Mouse (Mus musculus) midbrain, embryonic 11.5 days (tissue): ENCODE data around the gene Hsd3b7. TPM values are rescaled to one million over a fixed set of nuclear protein-coding genes. Genes with fewer than 3 reads are reported as not detected.

Experiments used
- ATAC-seq: fragments of 200-750 bp; cut with Nextera tagmentation; 2 replicates; pipeline ENCODE4 v1.8.0; 2017; ENCODE audit warnings: moderate TSS enrichment, moderate library complexity; ENCODE audit not compliant: low FRiP score
- DNase-seq: peaks from one replicate; pipeline ENCODE4 v3.0.0; 2015; ENCODE audit warnings: low spot score; ENCODE audit errors: missing footprints
- H3K27ac ChIP-seq: fragments of 300-500 bp; sonication (generic); 2 replicates; pipeline ENCODE4 v1.5.1; 2014; ENCODE audit warnings: low read depth, low read length
- H3K27me3 ChIP-seq: fragments of 300-500 bp; sonication (generic); 2 replicates; pipeline ENCODE4 v1.6.1; 2014; ENCODE audit warnings: mild to moderate bottlenecking, low read length, moderate library complexity, mixed read lengths; ENCODE audit not compliant: control insufficient read depth, insufficient read depth
- H3K36me3 ChIP-seq: fragments of 300-500 bp; sonication (generic); 2 replicates; pipeline ENCODE4 v1.6.1; 2014; ENCODE audit warnings: mild to moderate bottlenecking, low read length, moderate library complexity, mixed read lengths; ENCODE audit not compliant: control insufficient read depth, insufficient read depth
- H3K4me1 ChIP-seq: fragments of 300-500 bp; sonication (generic); 2 replicates; pipeline ENCODE4 v1.6.1; 2014; ENCODE audit warnings: low read length; ENCODE audit not compliant: control insufficient read depth, insufficient read depth
- H3K4me2 ChIP-seq: fragments of 300-500 bp; sonication (generic); 2 replicates; pipeline ENCODE4 v1.6.1; 2014; ENCODE audit warnings: mild to moderate bottlenecking, moderate library complexity
- H3K4me3 ChIP-seq: fragments of 300-500 bp; sonication (generic); 2 replicates; pipeline ENCODE4 v1.5.1; 2014; ENCODE audit warnings: low read depth, low read length
- H3K9ac ChIP-seq: fragments of 300-500 bp; sonication (generic); 2 replicates; pipeline ENCODE4 v1.6.1; 2014; ENCODE audit warnings: low read length
- H3K9me3 ChIP-seq: fragments of 300-500 bp; sonication (generic); 2 replicates; pipeline ENCODE4 v1.6.1; 2016; ENCODE audit warnings: low read length; ENCODE audit not compliant: control insufficient read depth
- WGBS: fragments of 180-500 bp; shearing (Covaris S2); extraction: QIAGEN DNeasy Blood & Tissue Kit; methylation state at CpG from one replicate; pipeline ENCODE4 v1.1.7; 2014; 5-methylcytosine and 5-hydroxymethylcytosine counted together
- polyA plus RNA-seq: library from polyadenylated mRNA; unstranded; fragments of >200 nt; fragmentation: Nextera tagmentation; extraction: Ambion mirVana; gene quantifications from 2 replicates; pipeline ENCODE4 v1.2.1, GENCODE M21; 2014

Hsd3b7 gene
- polyA plus RNA-seq = 7.9 and 8.2 TPM in 2 replicates

DNA sequence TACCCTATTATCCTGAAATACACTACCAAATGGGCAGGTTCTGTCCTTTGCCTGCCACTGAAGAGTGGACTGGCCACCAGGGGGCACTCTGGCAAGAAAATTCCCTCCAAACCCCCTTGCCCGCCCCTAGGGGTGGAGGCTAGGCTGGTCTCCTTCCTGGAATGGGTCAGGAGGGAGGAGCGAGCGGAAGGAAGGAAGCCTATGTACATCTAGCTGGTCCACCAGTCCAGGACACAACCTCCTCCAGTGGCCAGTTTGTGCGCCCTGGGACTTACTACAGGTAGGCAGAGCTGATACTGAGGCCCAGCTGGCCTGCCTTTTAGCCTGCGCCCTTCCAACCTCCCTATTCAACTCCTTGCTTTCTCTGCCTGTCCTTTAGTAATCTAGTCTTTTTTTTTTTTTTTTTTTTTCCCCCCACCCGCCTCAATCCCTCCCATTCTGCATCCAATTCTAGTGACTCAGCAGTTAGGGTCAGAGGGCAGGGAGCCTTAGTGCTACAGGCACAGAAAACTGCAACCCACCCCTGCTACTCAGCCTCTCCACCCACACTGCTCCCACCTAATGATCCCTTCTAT lies at the start of gene Hsd3b7:
Gene Hsd3b7 (plus strand): TSS at position 170 of the 575 bp plus-strand sequence.
- peak within 1 kb of the TSS; percentile 44 for H3K9ac ChIP-seq
- no peak within 1 kb of the TSS for H3K27ac ChIP-seq
- no peaks in the 10 kb centered on the region for H3K27me3 ChIP-seq
- H3K36me3 ChIP-seq = peaks cover 22% of the 10 kb centered on the region
- no peaks in the 10 kb centered on the region for H3K9me3 ChIP-seq
- no peak within 1 kb of the TSS for H3K4me2 ChIP-seq
- DNase-seq = peak; percentile 99
- WGBS = 32% methylated on average over 6 of the region's 6 CpGs
- 0 out of 2 replicates have a peak within 1 kb of the TSS, but pooled peaks have one; percentile 7 for H3K4me3 ChIP-seq
- peak; percentile 85 for ATAC-seq
- peaks cover 4% of the 10 kb centered on the region for H3K4me1 ChIP-seq

DNA sequence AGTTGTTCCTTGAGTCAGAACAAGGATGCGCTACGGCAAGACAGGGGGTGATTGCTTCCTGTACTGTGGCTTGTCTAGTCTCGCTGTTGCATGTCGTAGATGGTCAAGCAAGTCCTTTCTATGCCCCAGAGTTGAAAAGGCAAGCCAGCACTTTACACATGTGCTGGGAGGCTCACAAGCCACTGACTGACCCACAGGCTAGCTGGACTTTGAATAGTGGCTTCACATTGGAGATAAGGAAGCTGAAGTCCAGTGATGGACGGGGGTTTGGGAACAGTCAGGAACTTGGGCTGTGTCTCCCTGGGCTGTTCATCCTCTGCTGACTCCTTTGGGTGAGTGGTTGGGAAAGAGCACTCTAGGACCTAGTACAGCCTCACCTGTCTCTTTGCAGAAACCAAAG lies 48.8 kb upstream of the Hsd3b7 start:
- H3K27ac ChIP-seq = no peak overlapping the region
- H3K36me3 ChIP-seq = peaks cover 45% of the 10 kb centered on the region
- no peaks in the 10 kb centered on the region for H3K27me3 ChIP-seq
- WGBS = 95% methylated on average over 5 of the region's 5 CpGs
- no peak overlapping the region for H3K4me2 ChIP-seq
- DNase-seq (no peak), ATAC-seq (no peak)
- no peaks in the 10 kb centered on the region for H3K9me3 ChIP-seq
- no peak overlapping the region for H3K4me3 ChIP-seq
- H3K9ac ChIP-seq = no peak overlapping the region
- H3K4me1 ChIP-seq = peaks cover 10% of the 10 kb centered on the region

DNA sequence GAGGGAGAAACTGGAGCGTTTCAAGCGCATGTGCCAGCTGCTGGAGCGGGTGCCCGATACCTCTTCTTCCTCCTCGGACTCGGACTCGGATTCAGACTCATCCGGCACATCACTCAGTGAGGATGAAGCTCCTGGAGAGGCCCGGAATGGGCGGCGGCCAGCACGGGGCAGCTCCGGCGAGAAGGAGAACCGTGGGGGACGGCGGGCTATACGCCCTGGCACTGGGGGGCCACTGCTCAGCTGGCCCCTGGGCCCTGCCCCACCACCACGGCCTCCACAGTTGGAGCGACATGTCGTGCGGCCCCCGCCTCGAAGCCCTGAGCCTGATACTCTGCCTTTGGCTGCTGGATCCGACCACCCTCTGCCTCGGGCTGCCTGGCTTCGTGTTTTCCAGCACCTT lies 48.3 kb upstream of the Hsd3b7 start:
- no peaks in the 10 kb centered on the region for H3K9me3 ChIP-seq
- 93% methylated on average over 27 of the region's 27 CpGs for WGBS
- no peak overlapping the region for H3K4me3 ChIP-seq
- H3K4me1 ChIP-seq = peaks cover 9% of the 10 kb centered on the region
- H3K9ac ChIP-seq = no peak overlapping the region
- H3K27me3 ChIP-seq = no peaks in the 10 kb centered on the region
- peaks cover 45% of the 10 kb centered on the region for H3K36me3 ChIP-seq
- no peak for DNase-seq
- ATAC-seq = no peak
- no peak overlapping the region for H3K4me2 ChIP-seq
- H3K27ac ChIP-seq = no peak overlapping the region

DNA sequence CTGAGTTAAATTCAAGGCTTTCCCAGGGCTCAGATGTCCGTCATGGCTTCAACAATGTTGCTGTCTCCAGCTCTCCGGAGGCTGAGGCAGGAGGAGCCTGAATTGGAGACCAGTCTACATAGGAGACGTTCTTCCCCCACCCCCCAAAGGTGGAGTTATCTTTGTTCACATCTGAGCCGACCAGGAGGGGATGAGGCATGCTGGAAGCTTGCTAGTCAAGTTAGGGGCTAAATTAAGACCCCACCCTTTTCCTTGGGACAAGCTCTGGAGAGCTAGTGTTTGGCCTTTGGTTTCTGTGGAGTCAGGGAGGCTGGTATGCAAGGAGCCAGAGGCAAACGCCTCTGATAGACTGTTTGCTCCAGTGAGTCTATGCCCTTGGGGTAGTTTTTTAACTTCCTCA lies 47.2 kb upstream of the Hsd3b7 start:
- H3K27me3 ChIP-seq = no peaks in the 10 kb centered on the region
- no peak overlapping the region for H3K4me2 ChIP-seq
- no peak overlapping the region for H3K27ac ChIP-seq
- no peak for ATAC-seq
- H3K4me1 ChIP-seq = no peaks in the 10 kb centered on the region
- WGBS = 88% methylated on average over 5 of the region's 5 CpGs
- H3K9ac ChIP-seq = no peak overlapping the region
- H3K9me3 ChIP-seq = no peaks in the 10 kb centered on the region
- H3K36me3 ChIP-seq = peaks cover 49% of the 10 kb centered on the region
- DNase-seq = no peak
- no peak overlapping the region for H3K4me3 ChIP-seq

DNA sequence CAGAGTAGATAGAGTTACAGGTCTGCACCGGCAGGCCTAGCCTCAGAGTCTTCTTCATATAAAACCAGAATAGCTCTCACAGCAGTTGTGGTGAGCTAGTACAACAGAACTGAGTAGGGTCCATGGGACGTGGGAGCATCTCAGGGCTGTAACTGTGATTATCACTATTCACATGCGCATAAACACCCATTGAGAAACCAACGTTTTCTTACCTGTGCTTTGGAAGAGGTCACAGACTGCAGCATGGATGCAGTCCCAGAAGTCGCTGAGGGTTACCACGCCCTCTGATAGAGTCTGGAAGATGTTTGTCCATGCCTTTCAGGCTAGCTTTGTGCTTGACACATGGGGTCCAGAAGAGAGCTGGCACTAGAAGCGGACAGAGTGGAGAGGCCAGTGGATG lies 46.7 kb upstream of the Hsd3b7 start:
- WGBS = 94% methylated on average over 7 of the region's 7 CpGs
- DNase-seq = no peak
- no peak overlapping the region for H3K27ac ChIP-seq
- no peaks in the 10 kb centered on the region for H3K4me1 ChIP-seq
- H3K4me3 ChIP-seq = no peak overlapping the region
- ATAC-seq = no peak
- H3K9ac ChIP-seq = no peak overlapping the region
- H3K27me3 ChIP-seq = no peaks in the 10 kb centered on the region
- H3K36me3 ChIP-seq = peaks cover 46% of the 10 kb centered on the region
- no peaks in the 10 kb centered on the region for H3K9me3 ChIP-seq
- no peak overlapping the region for H3K4me2 ChIP-seq

DNA sequence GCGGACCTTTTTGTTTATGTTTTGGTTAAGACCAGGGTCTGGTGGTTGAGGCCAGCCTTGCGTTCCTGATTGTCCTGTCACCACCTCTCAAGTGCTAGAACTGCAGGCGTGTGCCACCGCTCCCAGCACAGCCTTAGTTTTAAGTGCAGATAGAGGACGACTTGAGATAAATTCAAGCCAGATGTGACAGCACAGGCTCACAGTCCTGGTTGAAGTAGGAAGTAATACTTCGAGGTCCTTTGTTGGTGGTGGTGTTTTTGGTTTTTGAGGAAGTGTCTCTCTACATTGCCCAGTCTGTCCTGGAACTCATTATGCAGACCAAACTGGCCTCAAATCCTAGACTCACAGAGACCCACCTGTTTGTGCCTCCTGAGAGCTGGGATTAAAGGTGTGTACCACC lies 40.7 kb upstream of the Hsd3b7 start:
- no peaks in the 10 kb centered on the region for H3K9me3 ChIP-seq
- peaks cover 13% of the 10 kb centered on the region; the same call in 1 of the 2 replicates for H3K36me3 ChIP-seq
- H3K27me3 ChIP-seq = no peaks in the 10 kb centered on the region
- no peak overlapping the region for H3K9ac ChIP-seq
- no peak for DNase-seq
- no peak for ATAC-seq
- no peak overlapping the region for H3K4me2 ChIP-seq
- H3K27ac ChIP-seq = no peak overlapping the region
- H3K4me3 ChIP-seq = no peak overlapping the region
- H3K4me1 ChIP-seq = no peaks in the 10 kb centered on the region
- 80% methylated on average over 6 of the region's 6 CpGs for WGBS

DNA sequence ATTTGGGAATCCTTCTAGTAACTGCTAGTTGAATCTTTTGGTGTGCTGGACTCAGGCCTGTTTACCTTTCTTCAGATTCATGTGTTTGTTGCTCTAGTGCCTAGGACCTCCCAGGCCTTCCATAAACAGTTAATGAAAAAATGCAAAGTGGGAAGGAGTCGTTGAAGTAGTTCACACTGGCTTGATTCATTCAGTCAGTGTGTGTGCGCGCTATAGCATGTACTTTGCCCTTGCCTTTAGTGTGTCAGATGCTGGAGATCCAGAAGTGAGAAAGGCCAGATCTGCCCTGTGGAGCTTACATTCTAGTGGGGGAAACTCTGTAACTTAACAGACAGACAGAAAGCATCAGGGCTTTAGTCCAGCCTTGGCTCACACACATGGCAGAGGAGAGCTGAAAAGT lies 39.9 kb upstream of the Hsd3b7 start:
- H3K4me2 ChIP-seq = no peak overlapping the region
- H3K27me3 ChIP-seq = no peaks in the 10 kb centered on the region
- H3K36me3 ChIP-seq = peaks cover 13% of the 10 kb centered on the region; the same call in 1 of the 2 replicates
- H3K9ac ChIP-seq = no peak overlapping the region
- no peaks in the 10 kb centered on the region for H3K9me3 ChIP-seq
- H3K27ac ChIP-seq = no peak overlapping the region
- no peaks in the 10 kb centered on the region for H3K4me1 ChIP-seq
- ATAC-seq (no peak), DNase-seq (no peak)
- H3K4me3 ChIP-seq = no peak overlapping the region
- 99% methylated on average over 3 of the region's 3 CpGs for WGBS

DNA sequence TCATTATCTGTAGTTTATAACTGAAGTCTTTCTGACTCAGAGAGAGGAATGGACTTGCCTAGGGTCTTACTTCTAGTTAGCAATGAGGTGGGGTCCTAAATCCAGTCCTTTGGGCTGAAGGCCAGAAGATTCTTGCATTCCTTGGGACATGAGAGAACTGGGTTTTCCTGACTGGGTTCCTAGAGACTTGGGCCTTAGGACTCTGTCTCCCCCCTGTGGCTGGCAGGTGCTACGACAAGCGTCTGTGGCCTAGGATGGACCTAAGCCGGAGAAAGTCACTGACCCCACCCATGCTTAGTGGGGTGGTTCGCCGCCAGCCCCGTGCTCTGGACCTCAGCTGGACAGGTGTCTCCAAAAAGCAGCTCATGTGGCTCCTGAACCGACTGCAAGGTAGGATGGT lies 39.4 kb upstream of the Hsd3b7 start:
- peaks cover 13% of the 10 kb centered on the region; the same call in 1 of the 2 replicates for H3K36me3 ChIP-seq
- WGBS = 47% methylated on average over 7 of the region's 7 CpGs

DNA sequence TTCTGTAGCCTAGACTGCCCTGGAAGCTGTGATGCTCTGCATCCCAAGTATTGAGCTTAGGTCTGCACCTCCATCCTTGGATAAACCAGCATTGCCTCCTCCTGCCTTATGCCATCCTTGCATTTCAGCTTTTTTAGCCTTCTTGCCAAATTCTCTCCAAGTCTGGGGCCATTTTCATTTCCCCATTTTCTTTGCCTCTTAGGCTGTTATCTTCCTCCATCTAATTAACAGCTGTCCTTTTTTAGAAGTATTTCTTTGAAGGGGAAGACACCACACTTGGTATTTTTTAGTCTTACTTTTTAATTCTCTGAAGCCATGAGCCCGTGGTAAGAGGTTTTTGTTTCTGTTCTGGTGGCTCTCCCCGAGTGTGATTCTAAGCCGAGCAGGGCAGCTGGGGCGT lies 36.8 kb upstream of the Hsd3b7 start:
- no peak overlapping the region for H3K9ac ChIP-seq
- DNase-seq = no peak
- ATAC-seq = no peak
- no peak overlapping the region for H3K27ac ChIP-seq
- H3K4me2 ChIP-seq = no peak overlapping the region
- peaks cover 5% of the 10 kb centered on the region for H3K4me1 ChIP-seq
- H3K9me3 ChIP-seq = no peaks in the 10 kb centered on the region
- no peaks in the 10 kb centered on the region for H3K27me3 ChIP-seq
- H3K4me3 ChIP-seq = no peak overlapping the region
- 91% methylated on average over 4 of the region's 4 CpGs for WGBS
- peaks cover 16% of the 10 kb centered on the region for H3K36me3 ChIP-seq

More for the DNA sequence above, 39.4 kb upstream of the Hsd3b7 start:
- Histone ChIP-seq H3K4me1 (no peaks in the 10 kb centered on the region), H3K27me3 (no peaks in the 10 kb centered on the region), H3K27ac (no peak overlapping the region), H3K9me3 (no peaks in the 10 kb centered on the region), H3K4me2 (no peak overlapping the region), H3K9ac (no peak overlapping the region), H3K4me3 (no peak overlapping the region)
- DNase-seq (peak; percentile 94), ATAC-seq (no peak)
